Mouse (Mus musculus): ENCODE data around the gene Krtap6-1.
"Not testable (repeated sequence)": the region's sequence is repeated elsewhere in the genome, so short reads cannot be mapped to it uniquely, and the experiment has no call there.

GRCm38 (mm10) chr16:89041372-89041771, 9.9 kb downstream of the Krtap6-1 start, which contains the start of gene Gm10228:
- TF ChIP-seq CTCF (IDR thresholded peaks at IDR 0.05); POLR2A (IDR thresholded peaks at IDR 0.05; ENCODE audit: insufficient read depth, low read depth, low read length): not testable (repeated sequence)

Data from heart, adult 2 months (tissue).